Mouse (Mus musculus) C2C12 (cell line): ENCODE data around the gene Ogfod3.

ENCODE experiments used
- CEBPB ChIP-seq: IDR thresholded peaks from one replicate; pipeline ENCODE4 v1.6.1; 2011; ENCODE audit warnings: low read depth, mild to moderate bottlenecking, control low read depth, moderate library complexity
- CTCF ChIP-seq: IDR thresholded peaks from one replicate; pipeline ENCODE4 v1.5.1; 2011; ENCODE audit not compliant: control insufficient read depth, insufficient read depth, insufficient read length
- MAX ChIP-seq: IDR thresholded peaks from one replicate; pipeline ENCODE4 v1.6.1; 2011; ENCODE audit warnings: mild to moderate bottlenecking, control low read depth
- MYOG ChIP-seq: IDR thresholded peaks from one replicate; pipeline ENCODE4 v1.6.1; 2011; ENCODE audit not compliant: control insufficient read depth, insufficient read length; ENCODE audit errors: extremely low read depth
- USF1 ChIP-seq: IDR thresholded peaks from one replicate; pipeline ENCODE4 v1.6.1; 2011; ENCODE audit warnings: low read depth, mild to moderate bottlenecking, control low read depth, moderate library complexity

- no peak for TF ChIP-seq CTCF
- TF ChIP-seq CEBPB = no peak
- no peak for TF ChIP-seq MAX
- TF ChIP-seq MYOG = no peak
- no peak for TF ChIP-seq USF1
Measured at GRCm38 (mm10) chr11:121232706-121233105, 28.2 kb upstream of the Ogfod3 start.
